ENCODE assay signal across 25 mouse cellular contexts in the genomic region with DNA sequence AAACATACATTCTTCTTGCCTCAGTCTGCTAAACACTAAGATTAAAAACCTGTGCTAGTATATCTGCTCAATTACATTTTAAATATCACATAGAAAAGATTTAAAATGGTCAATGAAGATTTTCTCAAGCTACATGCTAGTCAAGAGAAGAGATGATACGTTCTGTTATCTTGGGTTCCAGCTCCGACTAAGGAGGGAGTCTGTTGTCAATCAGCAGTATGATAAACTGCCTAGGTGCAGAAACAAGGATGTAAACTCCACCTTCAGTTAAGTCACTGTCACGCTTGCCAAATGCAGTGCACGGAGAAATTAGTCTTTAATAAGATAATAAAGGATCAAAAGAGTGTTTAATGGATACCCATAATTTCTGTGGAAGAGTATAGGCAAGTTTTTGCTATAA.
A peak's percentile ranks its signal among the peaks of the same experiment; 100 is the strongest.
DNase-seq lines count a peak whose midpoint lies in the region; ATAC-seq and TF ChIP-seq lines count a peak whose summit lies in the region.
"Had no signal": no experiment of that assay in that cellular context is flagged by ENCODE, and none has a peak within 500 bp of the region (broad histone marks: within the 10 kb centered on the region; RNA-seq: fewer than 3 reads in every experiment).

No protein-coding gene starts in this region.

- WGBS in liver, embryonic 14.5 days (ENCODE audit: insufficient replicate concordance), result 24% methylated on average over 4 of the region's 4 CpGs
- WGBS in liver, embryonic 11.5 days, result 54% methylated on average over 4 of the region's 4 CpGs

- H3K27ac ChIP-seq in liver, embryonic 14.5 days, result no peak overlapping the region
- no peak overlapping the region for H3K27ac ChIP-seq in liver, embryonic 11.5 days (ENCODE audit: low read depth, low read length)
- H3K27ac ChIP-seq: embryonic facial prominence, embryonic 13.5 days; embryonic facial prominence, embryonic 15.5 days; forebrain, embryonic 10.5 days; forebrain, embryonic 12.5 days had no signal

- peak; percentile 38 for TF ChIP-seq EP300 in liver, embryonic 14.5 days (IDR thresholded peaks at IDR 0.05; ENCODE audit: low read depth)

- H3K4me2 ChIP-seq in liver, embryonic 14.5 days (ENCODE audit: low read depth), result no peak overlapping the region
- H3K4me2 ChIP-seq in liver, embryonic 11.5 days, result no peak overlapping the region
- H3K4me2 ChIP-seq: embryonic facial prominence, embryonic 13.5 days; embryonic facial prominence, embryonic 15.5 days; forebrain, embryonic 12.5 days had no signal

- H3K27me3 ChIP-seq in liver, embryonic 14.5 days (ENCODE audit: control insufficient read depth, insufficient read depth, low read length), result no peaks in the 10 kb centered on the region
- H3K27me3 ChIP-seq in liver, embryonic 11.5 days (replicated peaks; ENCODE audit: control insufficient read depth, insufficient read depth, low read length), result no peaks in the 10 kb centered on the region
- H3K27me3 ChIP-seq: embryonic facial prominence, embryonic 13.5 days; embryonic facial prominence, embryonic 15.5 days; forebrain, embryonic 12.5 days; Patski had no signal

- no peak for ATAC-seq in liver, embryonic 14.5 days (ENCODE audit: insufficient read depth)
- no peak for ATAC-seq in liver, embryonic 11.5 days (replicated peaks; ENCODE audit: low FRiP score)
- peak; percentile 70 for ATAC-seq in megakaryocyte-erythroid progenitor cell, adult 5-6 weeks (replicated peaks; ENCODE audit: low FRiP score, low TSS enrichment, poor library complexity, severe bottlenecking)
- ATAC-seq: activated CD4-positive, CD25-positive, alpha-beta regulatory T cell, adult 4 months; forebrain, embryonic 14.5 days; forebrain, embryonic 16.5 days; Patski had no signal

- DNase-seq in liver, embryonic 14.5 days (ENCODE audit: low read depth in 3 of 3, low spot score in 3 of 3), result no peak
- DNase-seq in liver, embryonic 11.5 days (ENCODE audit: low spot score), result no peak
- DNase-seq in c-Kit-positive CD71-positive TER-119-positive erythroid progenitor cells, embryonic 14.5 days (ENCODE audit: low spot score), result peak; percentile 3
- no peak for DNase-seq in kidney, postnatal 36 days
- DNase-seq in frontal cortex, adult 2 months (ENCODE audit: extremely low spot score in 1 of 2, low spot score in 1 of 2), result no peak
- DNase-seq: adrenal gland, adult 8-10 months; adrenal gland, postnatal 14 days; adrenal gland, postnatal 36 days; cerebellum, adult 11 months; cerebellum, adult 18-20 months; cerebellum, adult 8-10 months; cerebellum, adult 9-11 months; cerebellum, postnatal 14 days; cerebellum, postnatal 36 days; embryo, embryonic 11 days had no signal

- no peaks in the 10 kb centered on the region for H3K36me3 ChIP-seq in liver, embryonic 14.5 days (replicated peaks; ENCODE audit: control insufficient read depth, insufficient read depth, low read depth)
- no peaks in the 10 kb centered on the region for H3K36me3 ChIP-seq in liver, embryonic 11.5 days (ENCODE audit: control insufficient read depth, insufficient read depth, low read length)
- H3K36me3 ChIP-seq: forebrain, embryonic 10.5 days had no signal

- H3K9ac ChIP-seq in liver, embryonic 14.5 days (replicated peaks), result no peak overlapping the region
- no peak overlapping the region for H3K9ac ChIP-seq in liver, embryonic 11.5 days (ENCODE audit: low read depth, low read length)
- H3K9ac ChIP-seq: embryonic facial prominence, embryonic 13.5 days; embryonic facial prominence, embryonic 15.5 days; forebrain, embryonic 12.5 days had no signal

- no peak for TF ChIP-seq CTCF in liver, embryonic 14.5 days (IDR thresholded peaks at IDR 0.05; ENCODE audit: low read depth)

- no peaks in the 10 kb centered on the region for H3K9me3 ChIP-seq in liver, embryonic 14.5 days (ENCODE audit: control insufficient read depth, low read length)
- H3K9me3 ChIP-seq in liver, embryonic 11.5 days (ENCODE audit: control insufficient read depth, low read length), result no peaks in the 10 kb centered on the region
- H3K9me3 ChIP-seq: embryonic facial prominence, embryonic 13.5 days; embryonic facial prominence, embryonic 15.5 days; forebrain, embryonic 10.5 days; forebrain, embryonic 12.5 days had no signal

- H3K4me3 ChIP-seq in liver, embryonic 14.5 days (ENCODE audit: insufficient read depth in 1 of 2, low read depth in 2 of 2, low read length in 2 of 2), result no peak overlapping the region
- H3K4me3 ChIP-seq in liver, embryonic 11.5 days (ENCODE audit: low read depth, low read length), result no peak overlapping the region
- H3K4me3 ChIP-seq: embryonic facial prominence, embryonic 13.5 days; embryonic facial prominence, embryonic 15.5 days; erythroblast, embryonic 14.5 days; forebrain, embryonic 10.5 days; forebrain, embryonic 12.5 days had no signal

- H3K4me1 ChIP-seq in liver, embryonic 14.5 days (replicated peaks; ENCODE audit: control insufficient read depth in 2 of 2, insufficient read depth in 2 of 2, low read length in 1 of 2), result peaks cover 0 to 2% of the 10 kb centered on the region in 2 experiments; a peak in 1 of 4 replicates
- H3K4me1 ChIP-seq in liver, embryonic 11.5 days (replicated peaks; ENCODE audit: control insufficient read depth, insufficient read depth, low read length), result no peaks in the 10 kb centered on the region
- H3K4me1 ChIP-seq: embryonic facial prominence, embryonic 13.5 days; embryonic facial prominence, embryonic 15.5 days; forebrain, embryonic 10.5 days; forebrain, embryonic 12.5 days had no signal
